Mouse (Mus musculus) stomach, embryonic 15.5 days (tissue): ENCODE data around the gene Cdkn1a. TPM values are rescaled to one million over a fixed set of nuclear protein-coding genes. Genes with fewer than 3 reads are reported as not detected.
"Not testable (repeated sequence)": the region's sequence is repeated elsewhere in the genome, so short reads cannot be mapped to it uniquely, and the experiment has no call there.

ENCODE experiments used
- ATAC-seq: fragments of 200-750 bp; cut with Nextera tagmentation; 2 replicates; pipeline ENCODE4 v1.8.0; 2017; ENCODE audit warnings: low read depth, moderate number of reproducible peaks, moderate TSS enrichment; ENCODE audit not compliant: insufficient read depth, low FRiP score
- H3K27ac ChIP-seq: fragments of 300-500 bp; sonication (generic); 2 replicates; pipeline ENCODE4 v1.5.1; 2015; ENCODE audit warnings: mild to moderate bottlenecking, inconsistent platforms
- H3K27me3 ChIP-seq: fragments of 300-500 bp; sonication (generic); replicated peaks from 2 replicates; pipeline ENCODE4 v1.6.1; 2015; ENCODE audit warnings: inconsistent platforms
- H3K36me3 ChIP-seq: fragments of 300-500 bp; sonication (generic); 2 replicates; pipeline ENCODE4 v1.6.1; 2015; ENCODE audit warnings: inconsistent platforms
- H3K4me1 ChIP-seq: fragments of 300-500 bp; sonication (generic); 2 replicates; pipeline ENCODE4 v1.6.1; 2015; ENCODE audit warnings: inconsistent platforms
- H3K4me2 ChIP-seq: fragments of 300-500 bp; sonication (generic); 2 replicates; pipeline ENCODE4 v1.6.1; 2015; ENCODE audit warnings: mild to moderate bottlenecking, inconsistent platforms
- H3K4me3 ChIP-seq: fragments of 300-500 bp; sonication (generic); replicated peaks from 2 replicates; pipeline ENCODE4 v1.5.1; 2015; ENCODE audit warnings: inconsistent platforms
- H3K9ac ChIP-seq: fragments of 300-500 bp; sonication (generic); 2 replicates; pipeline ENCODE4 v1.6.1; 2015; ENCODE audit warnings: inconsistent platforms
- H3K9me3 ChIP-seq: fragments of 300-500 bp; sonication (generic); 2 replicates; pipeline ENCODE4 v1.6.1; 2016; ENCODE audit warnings: inconsistent platforms
- WGBS: fragments of 180-500 bp; shearing (Covaris S2); methylation state at CpG from one replicate; pipeline ENCODE4 v1.1.7; 2015; 5-methylcytosine and 5-hydroxymethylcytosine counted together
- polyA plus RNA-seq: library from polyadenylated mRNA; unstranded; fragments of >200 nt; fragmentation: Nextera tagmentation; extraction: Ambion mirVana; gene quantifications from 2 replicates; pipeline ENCODE4 v1.2.1, GENCODE M21; 2015

Gene Cdkn1a
- 89.7 and 102 TPM in 2 replicates for polyA plus RNA-seq

DNA sequence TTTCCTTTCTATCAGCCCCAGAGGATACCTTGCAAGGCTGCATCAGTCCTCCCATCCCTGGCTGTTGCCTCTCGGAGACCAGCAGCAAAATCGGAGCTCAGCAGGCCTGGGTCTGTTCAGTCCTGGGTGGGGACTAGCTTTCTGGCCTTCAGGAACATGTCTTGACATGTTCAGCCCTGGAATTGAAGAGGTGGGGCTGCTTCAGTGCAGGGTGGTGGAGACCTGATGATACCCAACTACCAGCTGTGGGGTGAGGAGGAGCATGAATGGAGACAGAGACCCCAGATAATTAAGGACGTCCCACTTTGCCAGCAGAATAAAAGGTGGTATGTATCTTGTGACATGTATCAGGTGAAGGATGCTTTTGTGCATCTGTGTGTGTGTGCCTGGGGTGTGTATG, at the start of gene Cdkn1a:
Gene Cdkn1a (plus strand): TSS at position 201 of the 400 bp plus-strand sequence.
- no peak within 1 kb of the TSS for H3K4me3 ChIP-seq
- peaks cover 21% of the 10 kb centered on the region for H3K4me1 ChIP-seq
- no peak within 1 kb of the TSS for H3K9ac ChIP-seq
- no peak within 1 kb of the TSS for H3K27ac ChIP-seq
- no peaks in the 10 kb centered on the region for H3K36me3 ChIP-seq
- WGBS, result 74% methylated on average over 3 of the region's 3 CpGs
- no peak for ATAC-seq
- peaks cover 8% of the 10 kb centered on the region for H3K27me3 ChIP-seq
- H3K9me3 ChIP-seq, result no peaks in the 10 kb centered on the region
- H3K4me2 ChIP-seq, result 0 out of 2 replicates have a peak within 1 kb of the TSS, but pooled peaks have one; percentile 9

DNA sequence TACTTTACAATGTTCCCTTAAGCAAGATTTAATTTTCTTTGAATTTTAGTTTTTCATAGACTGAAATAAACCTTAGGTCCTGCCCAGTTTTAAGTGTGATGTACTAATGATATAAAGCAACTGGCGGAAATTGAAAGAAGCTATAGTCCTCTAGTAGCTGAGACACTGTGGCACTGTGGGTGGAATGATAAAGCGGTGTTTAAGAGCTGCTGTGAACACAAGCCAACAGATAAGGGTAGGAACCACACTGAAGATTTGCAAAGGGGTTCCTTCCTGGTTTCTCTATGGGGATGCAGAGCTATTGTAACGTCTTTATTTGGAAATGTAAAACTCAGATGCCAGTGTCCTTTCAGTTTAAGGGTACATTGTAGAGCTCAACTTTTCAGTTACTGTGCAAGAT, 49.1 kb upstream of the Cdkn1a start:
- not testable (repeated sequence) for H3K4me2 ChIP-seq, H3K9ac ChIP-seq, H3K27me3 ChIP-seq, H3K27ac ChIP-seq, H3K9me3 ChIP-seq, ATAC-seq, H3K4me3 ChIP-seq, H3K4me1 ChIP-seq
- peaks cover 52% of the 10 kb centered on the region for H3K36me3 ChIP-seq
- 74% methylated on average over 3 of the region's 3 CpGs for WGBS

DNA sequence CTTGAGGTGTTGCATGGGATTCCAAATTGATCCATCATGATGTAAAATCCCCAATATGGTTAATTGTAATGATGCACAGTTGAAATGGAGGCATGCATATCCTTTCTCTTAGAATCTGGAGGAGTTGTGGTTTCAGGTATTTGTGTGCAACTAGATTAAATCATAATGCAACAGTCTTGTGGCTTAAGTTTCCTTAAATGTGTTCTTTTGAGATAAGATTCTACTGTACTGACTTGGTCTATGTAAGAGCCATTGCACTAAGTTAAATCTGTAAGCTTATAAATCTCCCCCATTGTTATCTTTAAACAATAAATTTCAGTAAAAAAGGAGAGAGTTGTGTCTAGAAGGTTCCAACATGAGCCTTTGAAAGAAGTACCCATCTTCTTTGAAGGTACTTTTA, 48.2 kb upstream of the Cdkn1a start:
- Histone ChIP-seq H3K4me3 (no peak overlapping the region), H3K4me2 (no peak overlapping the region), H3K9ac (no peak overlapping the region), H3K27me3 (no peaks in the 10 kb centered on the region), H3K27ac (no peak overlapping the region), H3K9me3 (no peaks in the 10 kb centered on the region), H3K4me1 (no peaks in the 10 kb centered on the region; the same call in 1 of the 2 replicates), H3K36me3 (peaks cover 48% of the 10 kb centered on the region)
- no peak for ATAC-seq

DNA sequence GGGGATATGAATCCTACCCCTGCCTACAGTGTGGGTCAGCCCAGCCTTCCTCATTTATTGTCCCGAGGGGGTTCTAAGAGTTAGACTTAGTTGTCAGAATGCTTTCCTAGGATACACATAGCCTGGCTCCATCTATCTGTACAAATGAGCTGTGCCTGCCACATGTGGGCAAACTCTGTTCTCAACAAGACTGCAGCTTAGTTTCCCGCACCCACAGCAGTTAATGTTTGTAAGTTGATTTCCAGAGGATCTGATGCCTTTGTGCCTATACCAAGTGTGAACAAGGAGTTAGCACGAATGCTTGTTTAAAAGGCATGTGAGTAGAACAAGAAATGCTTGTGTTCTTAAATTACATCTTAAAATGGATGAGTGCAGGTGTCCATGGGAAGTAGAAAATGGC, 47.2 kb upstream of the Cdkn1a start:
- Histone ChIP-seq H3K36me3 (peaks cover 42% of the 10 kb centered on the region), H3K9me3 (no peaks in the 10 kb centered on the region), H3K27me3 (no peaks in the 10 kb centered on the region), H3K9ac (no peak overlapping the region), H3K27ac (no peak overlapping the region), H3K4me3 (no peak overlapping the region), H3K4me1 (no peaks in the 10 kb centered on the region; the same call in 1 of the 2 replicates), H3K4me2 (no peak overlapping the region)
- no peak for ATAC-seq
- WGBS, result 90% methylated on average over 3 of the region's 3 CpGs

DNA sequence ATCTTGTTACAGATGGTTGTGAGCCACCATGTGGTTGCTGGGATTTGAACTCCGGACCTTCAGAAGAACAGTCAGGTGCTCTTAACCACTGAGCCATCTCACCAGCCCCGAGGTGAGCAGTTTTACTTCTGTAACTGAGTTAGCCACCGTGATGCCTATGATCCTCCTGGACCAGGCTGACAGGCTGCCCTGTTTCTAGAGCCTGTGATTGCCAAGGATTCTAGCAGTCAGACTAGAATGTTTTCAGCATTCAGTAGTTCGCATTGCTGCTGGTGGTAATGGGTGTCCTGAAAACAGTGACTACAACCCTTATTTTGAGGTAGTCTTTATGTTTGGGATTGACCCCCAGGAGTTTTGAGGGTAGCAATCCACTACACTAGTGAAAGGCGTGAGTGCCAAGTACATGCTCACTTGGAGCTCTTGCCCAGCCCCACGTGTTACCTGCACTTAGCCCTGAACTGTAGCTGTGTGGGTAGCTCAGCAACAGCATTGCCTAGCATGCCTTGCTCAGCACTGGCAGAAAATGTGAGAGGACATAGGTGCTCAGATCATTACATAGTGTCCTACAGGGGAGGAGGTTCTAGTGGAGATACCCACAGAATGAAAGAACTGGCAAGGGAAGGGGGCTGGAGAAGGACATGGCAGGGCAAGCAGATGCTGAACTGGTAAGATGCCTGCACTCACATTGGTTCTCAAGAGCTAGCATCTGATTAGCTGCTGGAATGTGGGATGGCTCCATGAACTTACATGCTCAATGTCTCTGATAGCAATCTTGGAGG, 46.4 kb upstream of the Cdkn1a start:
- no peak for ATAC-seq
- peaks cover 36% of the 10 kb centered on the region for H3K36me3 ChIP-seq
- H3K4me3 ChIP-seq, result no peak overlapping the region
- WGBS, result 86% methylated on average over 6 of the region's 6 CpGs
- no peaks in the 10 kb centered on the region for H3K27me3 ChIP-seq
- no peak overlapping the region for H3K27ac ChIP-seq
- peaks cover 2% of the 10 kb centered on the region; the same call in 1 of the 2 replicates for H3K4me1 ChIP-seq
- no peaks in the 10 kb centered on the region for H3K9me3 ChIP-seq
- H3K4me2 ChIP-seq, result no peak overlapping the region
- H3K9ac ChIP-seq, result no peak overlapping the region

DNA sequence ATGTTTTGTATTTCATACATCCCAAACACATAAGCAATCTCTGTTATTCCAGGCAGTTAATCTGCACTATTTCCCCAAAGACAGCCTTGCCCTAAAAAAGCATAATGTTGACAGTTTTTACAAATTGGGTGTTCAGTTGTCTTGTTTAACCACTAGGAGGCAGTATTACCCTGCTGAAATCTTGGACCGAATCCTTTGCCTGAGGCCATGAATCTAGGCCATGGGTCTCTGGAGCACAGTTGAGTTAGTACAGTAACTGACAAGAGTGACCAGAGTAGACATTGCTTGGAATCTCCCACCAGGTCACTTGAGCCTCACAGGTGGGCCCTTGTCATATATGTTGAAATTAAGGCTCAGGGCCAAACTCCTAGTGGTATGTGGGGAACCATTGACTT, 45.9 kb upstream of the Cdkn1a start:
- no peak for ATAC-seq
- H3K27ac ChIP-seq, result peak overlapping the region; percentile 10; the same call in 1 of the 2 replicates
- no peaks in the 10 kb centered on the region for H3K9me3 ChIP-seq
- H3K4me1 ChIP-seq, result peaks cover 2% of the 10 kb centered on the region; the same call in 1 of the 2 replicates
- no peak overlapping the region for H3K4me2 ChIP-seq
- H3K4me3 ChIP-seq, result no peak overlapping the region
- H3K9ac ChIP-seq, result no peak overlapping the region
- H3K27me3 ChIP-seq, result no peaks in the 10 kb centered on the region
- H3K36me3 ChIP-seq, result peaks cover 31% of the 10 kb centered on the region
- 61% methylated on average over 1 of the region's 1 CpGs for WGBS

DNA sequence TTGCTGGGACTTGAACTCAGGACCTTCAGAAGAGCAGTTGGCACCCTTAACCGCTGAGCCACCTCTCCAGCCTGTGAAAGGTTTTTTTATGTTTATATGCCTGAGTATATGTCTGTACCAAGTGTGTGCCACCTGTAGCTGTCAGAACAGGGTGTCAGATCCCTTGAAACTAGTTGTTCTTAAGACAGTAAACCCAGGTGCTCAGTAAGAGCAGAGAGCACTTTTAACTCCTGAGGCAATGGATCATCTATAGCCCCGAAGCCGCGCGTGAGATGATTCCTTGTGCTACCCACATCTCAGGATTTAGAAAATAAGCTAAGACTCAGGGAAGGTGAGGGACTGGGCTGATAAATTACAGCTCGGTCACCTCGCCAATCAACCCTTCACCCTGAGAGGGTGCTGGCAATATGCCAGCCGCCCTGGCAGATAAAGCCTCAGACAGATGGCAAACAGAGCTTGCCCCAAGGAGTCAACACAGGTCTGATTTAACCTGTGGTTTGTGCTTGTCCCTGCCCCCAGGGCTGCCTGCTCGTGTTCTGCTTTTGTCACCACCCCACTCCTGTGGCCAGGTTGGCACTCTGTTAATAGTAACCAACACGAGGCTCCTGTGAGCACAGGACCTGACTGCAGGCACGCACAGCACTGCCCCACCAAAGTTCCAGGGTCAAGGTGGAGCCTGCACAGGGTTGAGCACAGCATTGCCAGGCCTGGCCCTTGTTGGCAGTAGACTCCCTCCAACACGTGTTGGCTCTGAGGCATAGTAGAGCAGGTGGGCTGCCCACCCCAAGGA, 44.8 kb upstream of the Cdkn1a start:
- H3K9ac ChIP-seq, result no peak overlapping the region
- H3K27ac ChIP-seq, result peak overlapping the region; percentile 71
- no peaks in the 10 kb centered on the region for H3K9me3 ChIP-seq
- H3K4me1 ChIP-seq, result peaks cover 9% of the 10 kb centered on the region
- H3K27me3 ChIP-seq, result no peaks in the 10 kb centered on the region
- H3K36me3 ChIP-seq, result peaks cover 31% of the 10 kb centered on the region
- H3K4me2 ChIP-seq, result no peak overlapping the region
- WGBS, result 53% methylated on average over 12 of the region's 12 CpGs
- ATAC-seq, result peak; percentile 80
- H3K4me3 ChIP-seq, result no peak overlapping the region

DNA sequence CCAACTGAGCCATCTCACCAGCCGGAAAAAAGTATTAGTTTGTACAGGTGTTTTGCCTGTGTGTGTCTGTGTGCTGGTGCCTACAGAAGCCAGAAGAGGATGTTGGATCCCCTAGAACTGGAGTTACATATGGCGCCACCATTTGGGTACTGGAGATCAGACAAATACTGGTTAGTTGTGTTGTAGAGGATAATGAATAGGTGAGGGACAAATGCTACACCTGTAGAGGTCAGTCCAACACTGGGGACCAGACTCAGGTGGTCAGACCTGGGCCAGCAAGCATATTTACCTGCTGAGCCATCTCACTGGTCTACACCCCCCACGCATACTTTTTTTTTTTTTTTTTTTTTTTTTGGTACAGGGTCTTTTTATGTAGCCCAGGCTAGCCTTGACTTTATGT, 43.9 kb upstream of the Cdkn1a start:
- Histone ChIP-seq H3K4me2 (no peak overlapping the region), H3K4me3 (no peak overlapping the region), H3K4me1 (peaks cover 13% of the 10 kb centered on the region), H3K36me3 (peaks cover 31% of the 10 kb centered on the region), H3K27me3 (no peaks in the 10 kb centered on the region), H3K27ac (no peak overlapping the region), H3K9ac (no peak overlapping the region), H3K9me3 (no peaks in the 10 kb centered on the region)
- ATAC-seq, result no peak
- 87% methylated on average over 3 of the region's 3 CpGs for WGBS

DNA sequence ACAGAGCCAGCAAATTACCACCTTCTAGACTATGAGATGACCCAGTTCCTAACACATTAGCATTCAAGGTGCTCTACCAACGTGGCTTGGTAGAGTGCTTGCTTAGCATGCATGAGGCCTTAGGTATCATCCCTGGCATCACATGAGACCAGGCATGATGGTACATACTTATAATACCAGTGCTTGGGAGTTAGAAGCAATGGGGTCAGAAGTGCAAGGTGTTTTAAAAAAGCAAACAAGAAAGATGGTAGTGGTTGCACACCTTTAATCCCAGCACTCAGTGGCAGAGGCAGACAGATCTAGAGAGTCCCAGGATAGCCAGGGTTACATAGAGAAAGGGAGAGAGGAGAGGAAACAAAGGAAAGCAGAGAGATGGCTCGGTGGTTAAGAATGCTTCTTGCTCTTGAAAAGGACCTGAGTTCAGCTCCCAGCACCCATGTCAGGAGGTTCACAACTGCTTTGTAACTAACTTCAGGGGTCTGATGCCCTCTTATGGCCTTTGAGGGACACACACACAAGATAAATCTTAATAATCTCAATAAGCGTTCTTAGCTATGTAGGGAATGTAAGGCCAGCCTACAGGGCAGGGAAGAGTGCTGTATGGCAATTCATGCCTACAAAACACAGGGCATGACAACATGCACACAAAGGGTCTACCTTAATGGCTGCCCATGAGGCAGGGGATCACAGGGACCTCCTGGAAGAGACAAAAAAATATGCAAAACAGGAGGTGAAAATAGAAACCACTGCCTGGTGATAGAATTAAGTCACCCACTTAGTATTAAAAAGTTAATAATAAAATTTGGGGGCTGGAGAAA, 42.9 kb upstream of the Cdkn1a start:
- 62% methylated on average over 3 of the region's 3 CpGs for WGBS
- no peak overlapping the region for H3K4me2 ChIP-seq
- no peak for ATAC-seq
- peaks cover 30% of the 10 kb centered on the region for H3K36me3 ChIP-seq
- H3K27ac ChIP-seq, result no peak overlapping the region
- H3K4me3 ChIP-seq, result no peak overlapping the region
- peaks cover 13% of the 10 kb centered on the region for H3K4me1 ChIP-seq
- no peaks in the 10 kb centered on the region for H3K27me3 ChIP-seq
- no peaks in the 10 kb centered on the region for H3K9me3 ChIP-seq
- H3K9ac ChIP-seq, result no peak overlapping the region

DNA sequence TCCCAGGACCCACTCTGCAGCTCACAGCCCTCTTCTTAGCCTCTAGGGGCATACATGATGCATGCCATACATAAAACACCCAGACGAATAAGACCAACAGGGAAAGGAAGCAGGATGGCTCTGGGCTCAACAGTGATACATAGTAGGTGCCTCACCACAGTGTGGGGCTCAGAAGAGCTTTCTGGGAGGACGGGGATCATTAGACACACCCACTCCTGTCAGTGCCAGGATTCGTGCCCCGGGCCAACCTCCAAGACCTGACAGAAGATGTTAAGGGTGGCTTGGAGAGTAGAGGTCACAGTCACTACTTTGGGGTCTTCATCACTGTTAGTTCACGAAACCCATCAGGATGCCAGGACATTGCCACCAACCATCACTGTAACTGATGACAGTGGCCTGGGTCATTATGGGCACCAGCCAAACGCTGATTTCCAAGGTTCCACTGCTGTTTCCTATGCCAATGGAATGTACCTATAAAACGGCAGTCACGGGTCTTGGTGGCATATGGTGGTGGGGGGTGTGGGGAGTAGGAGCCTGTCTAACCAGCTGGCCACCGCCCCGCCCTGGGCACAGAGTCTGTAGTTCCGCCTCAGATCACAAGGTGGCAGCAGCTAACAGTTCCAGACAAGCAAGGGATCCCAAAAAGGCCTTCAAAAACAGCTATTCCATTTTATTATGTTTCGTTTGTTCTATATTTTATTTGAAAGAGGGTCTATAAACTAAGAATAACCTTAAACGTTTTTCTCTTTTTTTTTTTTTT, 41.8 kb upstream of the Cdkn1a start:
- 0 out of 2 replicates have a peak overlapping the region, but pooled peaks have one; percentile 19 for H3K27ac ChIP-seq
- peaks cover 22% of the 10 kb centered on the region for H3K36me3 ChIP-seq
- peaks cover 15% of the 10 kb centered on the region for H3K4me1 ChIP-seq
- H3K27me3 ChIP-seq, result no peaks in the 10 kb centered on the region
- 17% methylated on average over 13 of the region's 13 CpGs for WGBS
- H3K4me3 ChIP-seq, result no peak overlapping the region
- no peak overlapping the region for H3K4me2 ChIP-seq
- H3K9ac ChIP-seq, result no peak overlapping the region
- H3K9me3 ChIP-seq, result no peaks in the 10 kb centered on the region
- no peak for ATAC-seq

DNA sequence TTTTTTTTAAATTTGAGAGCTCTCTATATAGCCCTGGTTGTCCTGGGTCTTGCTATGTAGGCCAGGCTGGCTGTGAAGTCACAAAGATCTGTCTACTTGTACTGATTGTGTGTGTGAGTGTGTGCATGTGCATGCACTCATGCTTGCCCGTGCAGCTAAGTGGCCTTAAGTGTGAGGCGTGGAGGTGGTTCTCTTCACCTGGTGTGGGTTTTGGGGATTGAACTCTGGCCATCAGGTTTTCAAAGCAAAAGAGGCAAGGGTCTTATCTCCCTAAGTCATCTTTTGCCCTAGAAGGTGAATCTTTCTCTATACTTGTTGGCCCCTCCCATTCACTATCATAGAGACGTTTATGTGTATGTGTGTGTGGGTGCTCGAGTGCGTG, 41.3 kb upstream of the Cdkn1a start:
- Histone ChIP-seq H3K9me3 (no peaks in the 10 kb centered on the region), H3K4me1 (peaks cover 20% of the 10 kb centered on the region), H3K36me3 (peaks cover 17% of the 10 kb centered on the region), H3K27me3 (no peaks in the 10 kb centered on the region), H3K4me2 (no peak overlapping the region), H3K27ac (peak overlapping the region; percentile 8; the same call in 1 of the 2 replicates), H3K9ac (no peak overlapping the region), H3K4me3 (no peak overlapping the region)
- no peak for ATAC-seq
- 68% methylated on average over 5 of the region's 5 CpGs for WGBS
